Mouse (Mus musculus) MEL (cell line): ENCODE measurements around the gene Camk1d.

ENCODE experiments used
- E2F4 ChIP-seq: IDR thresholded peaks from 2 replicates; pipeline ENCODE4 v1.6.1; 2011; ENCODE audit warnings: low read depth, low read length, improper control_type of control experiment, borderline replicate concordance
- POLR2A ChIP-seq, 2 experiments: IDR thresholded peaks; 2 replicates each; pipeline ENCODE4 v1.6.1; 2011 to 2012; ENCODE audit warnings: low read length in 2 of 2, mild to moderate bottlenecking in 2 of 2, control low read depth in 1 of 2, improper control_type of control experiment in 1 of 2, low read depth in 1 of 2, moderate library complexity in 1 of 2; ENCODE audit not compliant: control insufficient read depth in 1 of 2, insufficient read depth in 1 of 2, poor library complexity in 1 of 2

- TF ChIP-seq POLR2A (IDR thresholded peaks at IDR 0.05; ENCODE audit: control insufficient read depth in 1 of 2, insufficient read depth in 1 of 2, low read depth in 1 of 2, low read length in 2 of 2, poor library complexity in 1 of 2) (no peak), E2F4 (no peak)
These were observed 288.2 kb downstream of the Camk1d start for GRCm38 (mm10) chr2:5426110-5426509.
